13 mouse cellular contexts compared by ENCODE assay signal in genomic region chr9:112834441-112835245, GRCm38 (mm10).
"Had no signal": no experiment of that assay in that cellular context is flagged by ENCODE, and none has a peak within 500 bp of the region (broad histone marks: within the 10 kb centered on the region; RNA-seq: fewer than 3 reads in every experiment).

No protein-coding gene starts in this region.

- H3K9me3 ChIP-seq: limb, embryonic 12.5 days; liver, embryonic 13.5 days; lung, embryonic 15.5 days; midbrain, embryonic 12.5 days had no signal

- H3K36me3 ChIP-seq: limb, embryonic 12.5 days; liver, embryonic 13.5 days; lung, embryonic 15.5 days; midbrain, embryonic 12.5 days had no signal

- H3K4me1 ChIP-seq: liver, embryonic 13.5 days; lung, embryonic 15.5 days; megakaryocyte, embryonic 14.5 days; midbrain, embryonic 12.5 days had no signal

- DNase-seq: kidney, postnatal 14 days; liver; liver, embryonic 13.5 days; liver, postnatal 0 days; lung, postnatal 14 days; right cerebral cortex, adult 18-20 months; right cerebral cortex, postnatal 25 days; thymus, postnatal 36 days had no signal

- H3K27me3 ChIP-seq: limb, embryonic 12.5 days; liver, embryonic 13.5 days; lung, embryonic 15.5 days; megakaryocyte, embryonic 14.5 days; midbrain, embryonic 12.5 days had no signal

- ATAC-seq: liver, postnatal 0 days had no signal

- H3K4me3 ChIP-seq: limb, embryonic 12.5 days; liver, embryonic 13.5 days; lung, embryonic 15.5 days; megakaryocyte, embryonic 14.5 days; midbrain, embryonic 12.5 days had no signal

- H3K27ac ChIP-seq: limb, embryonic 12.5 days; liver, embryonic 13.5 days; lung, embryonic 15.5 days; macrophage; midbrain, embryonic 12.5 days had no signal
